Mouse (Mus musculus) 3T3-L1 (cell line): ENCODE measurements at regions not wholly inside any gene's neighbourhood (a gene's known extent, or its start where the extent isn't known, plus 50 kb on each side); places are given as distances from the start of the nearest gene placed in this dataset.

ENCODE experiments used
- DNase-seq: peaks from one replicate; pipeline ENCODE4 v3.0.0-alpha.2; 2015; ENCODE audit warnings: low read depth, low spot score

DNA sequence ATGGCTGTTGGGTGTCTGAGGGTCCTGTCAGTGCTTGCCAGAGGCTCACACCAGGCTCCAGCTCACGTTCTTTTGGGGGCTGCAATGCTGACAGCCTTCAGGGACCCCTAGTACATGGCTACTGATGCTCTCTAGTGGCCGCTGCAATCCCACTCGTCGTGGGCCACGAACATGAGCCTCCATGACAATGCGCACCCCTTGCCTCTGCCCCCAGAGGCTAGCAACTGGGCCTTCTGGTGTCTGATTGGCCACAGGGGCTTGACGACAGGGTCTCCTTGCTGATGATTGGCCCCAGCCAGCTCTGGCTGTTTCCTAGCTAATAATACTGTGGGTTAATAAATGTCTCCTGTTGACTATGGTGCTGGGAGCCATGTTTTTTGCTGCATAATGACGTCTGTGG, 61.1 kb downstream of the Rtl1 start:
- no peak for DNase-seq

DNA sequence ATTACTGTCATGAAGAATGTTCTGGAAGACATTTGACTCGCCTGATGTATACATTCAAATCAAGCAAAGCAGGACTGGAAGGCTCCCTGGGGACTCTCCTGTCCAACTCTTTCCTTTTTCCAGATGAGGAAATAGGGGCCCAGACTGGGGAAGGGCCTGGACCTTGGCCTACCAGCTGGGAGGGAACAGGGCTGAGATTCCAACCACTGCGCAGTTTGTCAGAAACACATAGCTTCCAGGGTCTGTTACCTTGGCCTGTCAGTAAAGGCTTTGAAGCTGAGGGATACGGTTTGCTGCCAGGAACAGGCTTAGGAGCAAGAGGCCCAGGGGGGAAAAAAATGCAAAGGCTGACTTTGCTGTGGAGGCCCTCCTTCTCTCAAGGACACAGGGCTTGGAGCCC, 61.5 kb downstream of the Rtl1 start:
- peak; percentile 15 for DNase-seq

DNA sequence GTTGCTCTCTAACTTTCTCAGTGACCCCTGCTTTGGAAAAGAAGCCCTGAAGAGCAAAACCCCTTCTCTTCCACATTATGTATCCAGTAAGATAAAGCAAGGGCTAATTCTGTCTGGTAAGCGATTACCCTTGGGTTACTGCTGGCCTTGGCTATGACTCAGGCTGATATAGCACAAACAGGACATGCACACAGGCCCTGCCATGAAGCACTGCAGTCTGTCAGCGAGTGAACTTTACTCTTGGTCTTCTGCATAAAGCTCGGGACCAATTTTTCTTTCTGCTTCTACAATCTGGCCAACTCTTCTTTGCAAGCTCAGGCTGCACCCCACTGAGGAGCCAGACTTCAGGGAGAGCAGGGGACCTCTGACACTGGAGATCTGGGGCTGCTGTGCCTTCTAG, 63.6 kb downstream of the Rtl1 start:
- DNase-seq, result no peak

DNA sequence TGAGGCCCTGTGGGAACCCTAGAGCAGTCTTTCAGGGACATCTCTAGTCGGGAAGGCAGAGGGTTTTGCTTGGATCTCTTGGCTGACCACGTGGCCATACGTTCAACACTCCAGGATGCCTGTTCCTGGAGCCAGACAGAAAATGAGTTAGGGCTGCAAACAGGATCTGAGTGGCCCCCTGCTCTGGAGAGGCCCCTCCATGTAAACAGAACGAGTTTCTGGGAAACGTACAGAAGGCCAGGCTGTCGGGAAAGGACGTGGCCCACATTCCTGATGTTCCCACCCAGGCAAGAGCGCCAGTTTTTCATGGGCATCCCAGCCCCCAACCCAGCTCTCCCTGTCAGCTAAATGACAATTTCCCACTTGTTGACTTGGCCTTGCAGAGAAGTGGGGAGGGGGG, 67.7 kb downstream of the Rtl1 start:
- DNase-seq, result no peak

DNA sequence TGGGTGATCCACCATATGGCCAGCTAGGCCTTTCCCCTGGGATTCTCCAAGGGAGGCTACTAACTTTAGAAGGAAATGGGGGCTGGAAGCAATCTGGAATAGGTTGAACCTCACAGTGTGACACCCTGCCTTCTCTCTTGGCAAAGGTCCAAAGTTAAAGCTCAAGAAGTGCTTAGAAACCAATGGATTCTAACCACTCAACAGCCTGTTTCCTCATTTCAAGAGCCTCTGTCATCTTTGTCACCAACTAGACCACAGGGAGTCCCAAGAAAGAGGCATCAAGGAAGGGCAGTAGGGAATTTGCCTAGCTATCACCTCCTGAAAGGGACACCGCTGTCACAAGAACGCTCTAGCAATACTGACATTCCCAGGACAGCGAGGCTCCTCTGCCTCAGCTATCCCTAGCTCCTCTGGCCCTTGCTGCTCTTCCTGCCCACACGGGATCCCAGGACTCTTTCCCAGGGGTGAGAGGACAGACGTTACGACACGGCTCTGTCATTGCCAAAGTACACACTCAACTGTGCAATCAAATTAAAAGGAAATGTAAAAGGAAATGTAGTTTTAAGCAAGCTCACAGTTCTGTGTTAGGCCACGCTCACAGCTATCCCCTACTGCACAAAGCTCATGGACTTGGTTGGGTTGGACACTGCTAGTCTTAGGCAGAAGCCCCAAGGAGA, 68.6 kb downstream of the Rtl1 start:
- no peak for DNase-seq

DNA sequence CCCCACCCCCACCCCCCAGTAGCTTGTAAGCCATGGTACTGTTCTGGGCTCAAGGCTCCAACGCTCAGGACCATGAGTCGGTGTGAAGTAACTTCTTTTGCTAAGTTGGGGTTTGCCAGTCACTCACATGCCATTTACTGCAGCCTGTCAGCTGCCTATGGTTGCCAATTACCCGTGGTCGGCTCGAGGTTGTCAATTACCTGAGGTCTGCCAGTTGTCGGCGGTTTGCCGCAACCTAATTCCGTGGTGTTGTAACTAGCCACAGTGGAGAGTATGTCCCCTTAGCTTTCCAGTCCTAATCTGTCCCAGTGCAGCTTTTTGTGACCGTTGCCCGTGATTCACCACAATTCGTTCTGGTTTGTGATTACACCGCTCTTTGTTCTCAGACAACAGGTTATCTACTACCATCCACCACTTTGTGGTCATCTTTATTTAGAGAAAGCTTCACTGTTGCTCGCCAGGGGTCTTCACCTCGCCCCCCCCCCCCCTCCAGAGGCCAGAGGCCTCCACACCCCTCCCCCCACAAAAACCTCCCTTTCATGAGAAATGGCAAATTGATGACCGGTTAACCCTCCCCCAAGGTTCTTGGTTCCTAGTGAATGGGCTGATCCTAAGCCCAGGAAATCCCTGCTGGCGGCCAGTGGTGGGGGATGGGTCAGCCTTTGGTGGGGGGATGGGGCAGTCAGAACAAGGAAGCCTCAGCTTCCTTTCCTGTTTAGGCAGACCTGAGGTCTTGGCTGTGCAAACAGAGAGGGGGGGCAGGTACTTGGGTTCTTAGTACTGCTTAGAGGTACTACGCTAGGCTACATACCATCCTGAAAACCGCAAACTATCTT, 69.7 kb downstream of the Rtl1 start:
- no peak for DNase-seq

DNA sequence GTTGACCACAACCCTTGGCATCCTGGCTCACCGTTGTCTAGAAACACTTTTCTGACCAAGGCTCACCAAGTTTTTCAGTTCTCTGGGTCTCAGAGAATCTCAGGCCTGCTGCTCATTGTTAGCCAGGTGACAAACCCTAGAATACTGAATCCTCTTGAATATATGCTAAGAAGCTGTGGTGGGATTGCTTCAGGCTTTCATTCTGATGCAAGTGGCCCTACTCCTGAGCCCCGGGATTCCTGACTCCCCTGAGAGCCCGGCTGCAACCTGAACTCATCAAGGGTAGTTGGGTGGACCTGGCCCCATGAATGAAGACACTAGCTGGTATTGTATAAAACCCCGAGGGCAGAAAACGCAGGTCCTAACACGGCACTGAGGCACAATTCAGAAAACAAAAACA, 70.6 kb downstream of the Rtl1 start:
- no peak for DNase-seq

DNA sequence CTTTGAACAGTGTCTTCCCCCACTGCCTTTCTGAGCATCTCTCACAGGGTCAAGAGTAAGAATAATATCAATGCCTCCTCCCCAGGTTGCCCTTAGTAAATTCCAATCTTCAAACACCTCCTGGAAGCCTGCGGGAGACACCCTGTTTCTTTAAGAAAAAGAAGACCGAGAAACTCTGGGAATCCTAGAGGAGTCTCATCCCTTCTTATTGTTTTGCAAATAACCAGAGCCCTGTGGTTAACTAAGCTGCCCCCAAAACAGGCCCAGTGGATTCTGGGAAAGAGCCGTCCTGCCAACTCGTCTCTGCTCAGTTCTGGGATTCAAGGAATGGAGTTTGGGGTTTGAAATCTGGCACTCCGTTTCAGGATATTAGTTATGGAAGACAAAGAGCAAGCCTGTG, 71.2 kb downstream of the Rtl1 start:
- no peak for DNase-seq

DNA sequence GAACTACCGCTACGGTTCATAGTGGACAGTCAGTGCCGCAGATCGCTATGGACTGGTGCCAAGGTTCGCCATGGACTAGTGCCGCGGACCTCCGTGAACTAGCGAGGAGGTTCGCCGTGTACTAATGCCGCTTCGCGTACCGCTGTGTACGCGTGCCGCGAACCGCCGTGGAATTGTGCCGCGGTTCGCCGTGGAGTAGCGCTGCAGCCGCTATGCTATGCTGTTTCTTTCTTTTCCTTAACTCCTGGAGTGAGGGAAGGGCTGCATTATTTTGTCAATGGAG, 71.9 kb downstream of the Rtl1 start:
- no peak for DNase-seq

DNA sequence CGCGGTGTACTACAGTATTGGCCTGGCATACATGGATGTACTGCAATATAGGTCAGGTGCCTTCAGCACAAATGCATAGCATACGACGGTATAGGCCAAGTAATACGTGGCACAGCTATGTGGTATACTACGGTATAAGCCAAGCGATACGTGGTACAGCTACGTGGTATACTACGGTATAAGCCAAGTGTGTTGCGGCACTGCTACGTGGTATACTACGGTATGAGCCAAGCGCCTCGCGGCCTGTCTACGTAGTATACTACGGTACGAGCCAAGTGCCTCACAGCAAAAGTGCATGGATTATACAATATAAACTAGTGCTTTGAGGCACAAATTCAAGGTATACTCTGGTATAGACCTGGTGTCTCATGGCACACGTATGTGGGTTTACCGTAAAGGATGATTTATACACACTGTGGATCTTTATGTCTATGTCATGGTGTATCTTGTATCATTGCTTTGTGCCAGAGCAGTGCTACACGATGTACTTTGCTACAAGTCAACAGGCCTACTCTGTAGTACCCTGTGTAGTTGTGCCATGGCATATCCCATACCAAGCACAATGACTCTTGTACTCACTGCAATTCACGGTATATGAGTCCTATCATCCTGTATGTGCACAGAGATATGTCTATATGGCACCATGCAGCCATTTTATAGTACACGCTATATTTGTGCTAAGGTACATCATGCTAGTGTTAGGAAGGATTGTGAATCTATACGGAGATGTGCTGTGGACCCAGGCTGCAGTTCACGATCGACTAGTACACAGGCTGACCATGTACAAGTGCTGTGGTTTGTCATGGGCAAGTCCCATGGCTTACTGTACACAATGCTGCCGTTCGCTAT, 72.5 kb downstream of the Rtl1 start:
- DNase-seq, result no peak

DNA sequence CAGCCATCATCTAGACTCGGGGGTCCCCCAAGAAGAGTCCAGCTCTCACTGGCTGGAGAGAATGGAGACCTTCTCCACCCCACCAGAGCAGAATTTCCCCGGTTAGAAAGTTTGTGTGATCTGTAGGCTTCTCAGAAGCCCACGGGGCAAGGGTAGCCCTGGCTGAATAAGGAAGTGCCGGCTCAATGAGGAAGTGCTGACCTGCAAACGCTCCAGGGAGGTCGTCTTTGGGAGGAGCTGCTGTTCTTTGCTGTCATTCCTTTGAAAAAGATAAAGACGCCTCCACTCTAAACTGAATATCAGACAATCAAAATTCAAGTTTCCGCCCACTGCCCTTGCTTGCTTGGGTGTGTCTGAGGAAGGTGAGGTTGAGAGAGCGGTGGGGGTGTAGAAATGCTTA, 73.0 kb downstream of the Dlk1 start:
- DNase-seq, result no peak

DNA sequence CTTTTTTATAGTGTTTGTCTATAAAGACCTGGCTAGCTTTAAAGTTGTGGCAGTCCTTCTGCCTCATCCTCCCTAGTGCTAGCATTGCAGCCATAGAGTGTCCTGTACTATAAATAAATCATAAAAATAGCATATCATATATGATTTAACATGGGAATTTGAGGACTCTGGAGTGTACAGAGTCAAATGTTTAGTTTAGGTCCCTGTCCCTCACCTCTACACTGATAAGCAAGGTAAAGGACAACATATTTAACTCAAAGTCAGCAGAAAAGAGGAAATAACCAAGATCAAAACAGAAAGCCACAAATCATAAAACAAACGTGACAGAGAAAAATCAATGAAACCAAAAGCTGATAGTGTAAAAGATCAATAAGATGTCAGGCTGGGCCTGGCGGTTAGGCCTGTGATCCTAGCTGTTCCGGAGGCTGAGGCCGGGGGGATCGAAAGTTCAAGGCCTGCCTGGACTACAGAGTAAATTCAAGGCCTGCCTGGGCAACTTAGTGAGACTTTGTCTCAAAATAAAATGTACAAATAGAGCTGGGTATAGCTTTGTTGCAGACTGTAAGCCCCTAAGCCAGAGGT, 68.7 kb downstream of the Dlk1 start:
- DNase-seq, result no peak

DNA sequence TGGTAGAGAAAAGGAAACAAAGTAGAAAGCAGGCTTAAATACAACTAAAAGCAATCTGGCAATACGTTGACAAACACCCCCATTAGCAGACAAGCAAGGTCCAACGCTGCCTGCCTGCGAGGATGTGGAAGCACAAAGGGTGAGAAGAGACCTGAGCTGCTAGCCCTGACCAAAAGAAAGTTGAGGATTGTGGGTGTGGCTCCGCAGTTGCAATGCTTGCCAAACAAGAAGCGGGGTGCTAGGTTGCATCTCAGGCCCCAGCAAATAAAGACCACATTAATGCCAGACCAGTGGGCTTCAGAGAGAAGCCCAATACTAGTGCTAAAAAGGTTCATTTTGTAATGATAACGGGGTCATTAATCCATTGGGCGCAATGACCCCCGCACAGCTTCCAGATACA, 67.8 kb downstream of the Dlk1 start:
- DNase-seq, result no peak

DNA sequence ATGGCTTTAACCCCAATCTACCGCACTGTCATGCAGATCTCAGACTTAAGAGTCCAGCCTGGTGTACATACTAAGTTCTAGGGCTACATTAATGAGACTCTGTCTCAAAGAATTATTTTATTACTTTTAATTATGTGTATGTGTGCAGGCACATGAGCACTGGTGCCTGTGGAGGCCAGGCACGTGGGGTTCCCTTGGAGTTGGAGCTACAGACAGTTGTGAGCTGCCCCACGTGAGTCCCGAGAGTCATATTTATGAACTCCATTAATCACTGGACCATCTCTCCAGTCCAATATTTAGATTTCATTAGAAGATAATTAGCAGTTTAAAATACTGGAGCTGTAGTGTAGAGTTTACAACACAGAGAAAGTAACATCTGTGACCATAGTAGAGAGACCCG, 67.2 kb downstream of the Dlk1 start:
- no peak for DNase-seq

DNA sequence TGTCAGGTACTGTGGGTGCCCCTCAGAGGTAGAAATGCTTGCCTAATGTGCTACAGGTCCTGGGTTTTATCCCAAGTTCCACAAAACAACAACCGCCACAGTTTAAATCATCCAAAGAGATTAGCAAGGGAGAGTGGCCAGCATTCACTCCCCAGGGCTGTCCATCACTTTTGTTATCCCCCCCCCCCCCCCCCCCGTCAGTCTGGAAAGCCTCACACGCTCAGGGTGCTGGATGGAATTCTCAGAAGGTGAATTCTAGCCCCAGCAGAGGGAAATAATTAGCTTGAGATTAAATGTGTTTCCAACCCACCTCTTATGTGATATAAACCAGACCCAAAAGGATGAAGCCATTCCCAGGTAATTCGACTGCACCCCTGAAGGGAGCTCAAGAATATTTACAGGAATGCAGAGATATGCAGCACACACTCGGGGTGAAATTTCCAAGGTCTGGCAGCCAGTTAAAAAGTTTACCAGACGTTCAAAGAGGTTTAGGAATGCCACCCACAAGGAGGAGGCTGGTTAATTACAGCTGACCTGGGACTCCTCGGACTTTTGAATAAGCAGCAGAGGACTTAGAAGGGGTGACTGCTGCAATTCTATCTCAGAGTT, 65.9 kb downstream of the Dlk1 start:
- DNase-seq, result no peak

DNA sequence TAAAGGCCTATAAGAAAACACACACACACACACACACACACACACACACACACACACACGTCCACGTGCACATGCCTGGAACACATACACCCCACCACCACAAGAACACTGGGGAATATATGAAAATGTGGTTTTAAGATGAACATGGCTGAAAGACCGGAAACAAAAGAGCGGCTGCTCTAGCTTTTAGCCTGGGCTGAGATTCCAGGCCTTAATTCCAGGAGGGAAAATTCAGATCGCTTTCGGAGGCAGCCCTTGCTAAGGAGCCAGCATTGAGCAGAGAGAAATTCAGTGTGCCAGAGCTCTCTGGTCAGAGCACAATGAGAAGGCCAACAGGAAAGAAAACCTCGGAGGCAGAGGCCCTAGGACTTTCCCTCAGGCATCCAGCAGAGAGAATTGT, 65.1 kb downstream of the Dlk1 start:
- DNase-seq, result no peak

DNA sequence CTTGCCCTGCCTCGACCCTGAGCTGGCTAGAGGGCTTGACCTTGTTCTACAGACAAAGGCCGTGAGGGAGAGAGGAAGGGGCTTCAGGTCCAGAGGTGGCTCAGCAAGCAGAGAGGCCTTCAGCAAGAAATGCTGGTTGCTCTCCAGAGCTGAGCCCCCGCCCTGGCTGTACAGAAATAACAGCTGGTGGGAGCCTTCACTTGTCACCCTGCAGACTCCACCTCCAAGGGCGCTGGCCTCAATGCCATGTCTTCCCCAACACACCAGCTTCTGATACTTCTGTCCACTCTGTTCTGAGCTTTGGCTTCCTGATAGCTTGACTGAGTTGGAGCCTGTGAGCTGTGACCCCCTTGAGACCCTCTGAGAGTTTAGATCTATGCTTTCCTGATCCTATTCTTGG, 64.3 kb downstream of the Dlk1 start:
- DNase-seq, result no peak

DNA sequence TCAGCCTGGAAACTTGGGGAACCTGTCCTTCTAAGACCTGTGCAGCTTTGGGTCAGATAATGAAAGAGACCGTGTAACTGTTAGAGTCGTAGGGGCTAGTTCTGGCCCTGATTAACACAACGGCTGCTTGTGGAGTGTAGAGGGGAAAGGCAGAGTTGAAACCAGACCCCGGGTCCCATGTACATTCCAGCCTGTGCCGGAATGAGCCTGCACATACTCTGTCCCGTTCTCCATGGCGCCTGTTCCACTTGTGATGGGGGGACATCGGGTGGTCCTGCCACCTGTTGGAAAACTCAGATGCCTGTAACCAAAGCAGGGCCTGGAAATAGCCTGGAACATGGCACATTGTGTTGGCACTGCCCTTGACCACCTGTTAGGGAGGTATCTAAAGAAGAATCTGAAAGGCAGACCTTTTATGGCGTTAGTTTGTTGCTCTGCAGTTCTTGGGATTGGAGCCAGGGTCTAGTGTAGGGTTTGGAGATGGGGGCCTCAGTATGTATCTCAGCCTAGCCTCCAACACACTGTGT, 61.7 kb downstream of the Dlk1 start:
- no peak for DNase-seq
